Mouse (Mus musculus) midbrain, postnatal 0 days (tissue): ENCODE measurements around the gene Gas7. TPM values are rescaled to one million over a fixed set of nuclear protein-coding genes. Genes with fewer than 3 reads are reported as not detected.

Experiments
- ATAC-seq: fragments of 200-750 bp; cut with Nextera tagmentation; 2 replicates; pipeline ENCODE4 v1.8.0; 2017; ENCODE audit warnings: moderate number of reproducible peaks, mild to moderate bottlenecking, moderate TSS enrichment, moderate library complexity; ENCODE audit not compliant: low FRiP score
- DNase-seq: peaks from one replicate; pipeline ENCODE4 v3.0.0-alpha.2; 2015; ENCODE audit warnings: low spot score
- H3K27ac ChIP-seq: fragments of 300-500 bp; sonication (generic); 2 replicates; pipeline ENCODE4 v1.5.1; 2014; ENCODE audit warnings: low read depth, mild to moderate bottlenecking, low read length, mixed read lengths
- H3K27me3 ChIP-seq: fragments of 300-500 bp; sonication (generic); 2 replicates; pipeline ENCODE4 v1.6.1; 2014; ENCODE audit warnings: low read length, control low read depth, mixed read lengths; ENCODE audit not compliant: insufficient read depth
- H3K36me3 ChIP-seq: fragments of 300-500 bp; sonication (generic); 2 replicates; pipeline ENCODE4 v1.6.1; 2014; ENCODE audit warnings: low read length, control low read depth, mixed read lengths; ENCODE audit not compliant: insufficient read depth
- H3K4me1 ChIP-seq: fragments of 300-500 bp; sonication (generic); 2 replicates; pipeline ENCODE4 v1.6.1; 2014; ENCODE audit warnings: mild to moderate bottlenecking, control low read depth, antibody characterized with exemption, low read length, mixed read lengths; ENCODE audit not compliant: insufficient read depth
- H3K4me2 ChIP-seq: fragments of 300-500 bp; sonication (generic); 2 replicates; pipeline ENCODE4 v1.6.1; 2014; ENCODE audit warnings: low read depth, mild to moderate bottlenecking, low read length, mixed read lengths; ENCODE audit not compliant: poor library complexity, severe bottlenecking
- H3K4me3 ChIP-seq: fragments of 300-500 bp; sonication (generic); 2 replicates; pipeline ENCODE4 v1.5.1; 2014; ENCODE audit warnings: low read depth, mild to moderate bottlenecking, low read length, moderate library complexity
- H3K9ac ChIP-seq: fragments of 300-500 bp; sonication (generic); replicated peaks from 2 replicates; pipeline ENCODE4 v1.6.1; 2014; ENCODE audit warnings: mild to moderate bottlenecking, low read length, moderate library complexity, mixed read lengths; ENCODE audit not compliant: poor library complexity, severe bottlenecking
- H3K9me3 ChIP-seq: fragments of 300-500 bp; sonication (generic); 2 replicates; pipeline ENCODE4 v1.6.1; 2016; ENCODE audit warnings: low read length, control low read depth
- CTCF ChIP-seq: IDR thresholded peaks from 2 replicates; pipeline ENCODE4 v1.5.1; 2016; ENCODE audit warnings: antibody characterized with exemption, mild to moderate bottlenecking
- WGBS: fragments of 180-500 bp; shearing (Covaris S2); extraction: QIAGEN DNeasy Blood & Tissue Kit; methylation state at CpG from one replicate; pipeline ENCODE4 v1.1.7; 2014; 5-methylcytosine and 5-hydroxymethylcytosine counted together
- polyA plus RNA-seq: library from polyadenylated mRNA; unstranded; fragments of >200 nt; fragmentation: Nextera tagmentation; extraction: Ambion mirVana; gene quantifications from 2 replicates; pipeline ENCODE4 v1.2.1, GENCODE M21; 2015
- total RNA-seq: library from RNA; depleted of rRNA; stranded (reverse); fragments of >200 nt; gene quantifications from 2 replicates; pipeline ENCODE4 v1.2.3, GENCODE M21; 2014

The Gas7 gene
- total and polyA plus RNA-seq, 2 experiments from 2014 or later = 82.1 to 118 TPM

GRCm38 (mm10) chr11:67694703-67695376, 239.6 kb downstream of the Gas7 start, which contains the start of gene Rcvrn:
Gene Rcvrn (plus strand): TSS chr11:67695326.
- H3K27ac ChIP-seq = no peak within 1 kb of the TSS
- TF ChIP-seq CTCF = no peak
- no peaks in the 10 kb centered on the region for H3K36me3 ChIP-seq
- no peaks in the 10 kb centered on the region for H3K27me3 ChIP-seq
- no peaks in the 10 kb centered on the region for H3K9me3 ChIP-seq
- no peak within 1 kb of the TSS for H3K9ac ChIP-seq
- H3K4me3 ChIP-seq = no peak within 1 kb of the TSS
- DNase-seq = no peak
- no peaks in the 10 kb centered on the region for H3K4me1 ChIP-seq
- ATAC-seq = no peak
- WGBS = 64% methylated on average over 7 of the region's 7 CpGs
- H3K4me2 ChIP-seq = no peak within 1 kb of the TSS

- WGBS = 88% methylated on average over 4 of the region's 4 CpGs
- DNase-seq (peak; percentile 19), ATAC-seq (no peak)
- TF ChIP-seq CTCF = no peak
- H3K4me3 ChIP-seq = no peak overlapping the region
- no peaks in the 10 kb centered on the region for H3K36me3 ChIP-seq
- no peaks in the 10 kb centered on the region for H3K4me1 ChIP-seq
- no peaks in the 10 kb centered on the region for H3K27me3 ChIP-seq
- no peak overlapping the region for H3K27ac ChIP-seq
- no peaks in the 10 kb centered on the region for H3K9me3 ChIP-seq
- no peak overlapping the region for H3K4me2 ChIP-seq
- no peak overlapping the region for H3K9ac ChIP-seq
Observed at GRCm38 (mm10) chr11:67712976-67713375, 257.7 kb downstream of the Gas7 start.

- Histone ChIP-seq H3K4me2 (no peak overlapping the region), H3K27ac (no peak overlapping the region), H3K4me3 (no peak overlapping the region), H3K9ac (no peak overlapping the region), H3K9me3 (no peaks in the 10 kb centered on the region), H3K36me3 (no peaks in the 10 kb centered on the region), H3K4me1 (no peaks in the 10 kb centered on the region), H3K27me3 (no peaks in the 10 kb centered on the region)
- 92% methylated on average over 4 of the region's 4 CpGs for WGBS
- DNase-seq = no peak
- TF ChIP-seq CTCF = no peak
- ATAC-seq = no peak
Observed at GRCm38 (mm10) chr11:67715382-67715781, 260.1 kb downstream of the Gas7 start.

- no peaks in the 10 kb centered on the region for H3K36me3 ChIP-seq
- no peaks in the 10 kb centered on the region for H3K27me3 ChIP-seq
- no peak overlapping the region for H3K27ac ChIP-seq
- no peaks in the 10 kb centered on the region for H3K4me1 ChIP-seq
- ATAC-seq = no peak
- H3K9me3 ChIP-seq = no peaks in the 10 kb centered on the region
- H3K9ac ChIP-seq = no peak overlapping the region
- no peak for DNase-seq
- no peak for TF ChIP-seq CTCF
- 95% methylated on average over 5 of the region's 5 CpGs for WGBS
- H3K4me2 ChIP-seq = no peak overlapping the region
- no peak overlapping the region for H3K4me3 ChIP-seq
Observed at GRCm38 (mm10) chr11:67721485-67721884, 266.2 kb downstream of the Gas7 start.

GRCm38 (mm10) chr11:67722399-67723156, 267.3 kb downstream of the Gas7 start:
- H3K4me2 ChIP-seq = no peak overlapping the region
- ATAC-seq (no peak), DNase-seq (no peak)
- no peaks in the 10 kb centered on the region for H3K4me1 ChIP-seq
- H3K9ac ChIP-seq = no peak overlapping the region
- H3K27me3 ChIP-seq = no peaks in the 10 kb centered on the region
- TF ChIP-seq CTCF = no peak
- H3K27ac ChIP-seq = no peak overlapping the region
- no peak overlapping the region for H3K4me3 ChIP-seq
- H3K9me3 ChIP-seq = no peaks in the 10 kb centered on the region
- 65% methylated on average over 7 of the region's 7 CpGs for WGBS
- H3K36me3 ChIP-seq = no peaks in the 10 kb centered on the region
